Mouse (Mus musculus) cerebellum, adult (tissue): ENCODE data around the gene 1110032F04Rik.
"Not testable (repeated sequence)": the region's sequence is repeated elsewhere in the genome, so short reads cannot be mapped to it uniquely, and the experiment has no call there.

ENCODE experiments used
- ATAC-seq: cut with Nextera tagmentation; 2 replicates; pipeline ENCODE4 v1.9.2; 2017; ENCODE audit warnings: mild to moderate bottlenecking, moderate library complexity, mixed read lengths; ENCODE audit not compliant: insufficient number of reproducible peaks, low FRiP score, low TSS enrichment

The 1110032F04Rik gene

DNA sequence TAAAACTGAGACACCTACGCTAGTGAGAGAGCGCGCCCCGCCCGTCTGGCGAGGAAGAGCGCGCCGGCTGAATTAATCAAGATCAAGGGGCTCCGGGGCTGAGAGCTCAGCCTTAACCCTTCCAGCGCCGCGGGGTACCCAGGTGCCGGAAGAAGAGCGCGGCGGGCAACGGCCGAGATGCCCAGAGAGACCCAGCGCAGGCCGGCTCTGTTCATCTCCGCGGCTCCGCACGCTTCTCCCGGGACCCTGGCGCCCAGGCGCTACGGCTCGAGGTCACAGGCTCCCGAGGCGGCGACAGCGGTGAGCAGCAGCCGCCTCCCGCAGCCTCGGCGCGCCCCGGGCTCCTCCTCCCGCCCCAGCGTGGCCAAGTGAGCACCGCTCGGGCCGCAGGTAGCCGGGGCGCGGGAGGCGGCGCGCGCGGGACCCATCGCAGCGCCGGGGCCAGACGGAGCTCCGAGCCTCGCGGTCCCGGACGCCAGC lies at the start of gene 1110032F04Rik:
Gene 1110032F04Rik, plus strand, starts transcription at position 376 of the 480 bp plus-strand sequence.
- 0 out of 2 replicates have a peak, but pooled peaks have one; percentile 21 for ATAC-seq

GRCm38 (mm10) chr3:68821406-68821805 lies 48.0 kb upstream of the 1110032F04Rik start:
- ATAC-seq: no peak

DNA sequence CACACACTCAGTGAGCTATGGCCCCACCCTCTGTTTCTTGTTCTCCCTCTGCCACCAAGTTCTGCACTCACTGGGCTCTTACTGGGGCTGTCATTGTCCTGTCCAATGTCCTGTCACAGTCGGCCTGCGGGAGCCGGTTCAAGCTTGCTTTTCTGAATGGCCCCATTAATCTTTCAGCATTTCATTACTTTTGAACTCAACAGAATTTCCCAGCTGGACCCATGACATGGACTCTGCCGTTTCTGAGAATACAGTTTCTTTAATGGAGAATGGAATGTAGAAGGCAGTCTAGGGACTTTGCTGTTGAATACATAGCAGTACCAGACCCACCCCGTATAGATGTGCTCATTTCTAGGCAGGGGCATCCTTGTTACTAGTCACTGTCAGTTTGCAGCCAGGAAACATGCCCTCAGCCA lies 47.5 kb upstream of the 1110032F04Rik start:
- ATAC-seq: no peak

DNA sequence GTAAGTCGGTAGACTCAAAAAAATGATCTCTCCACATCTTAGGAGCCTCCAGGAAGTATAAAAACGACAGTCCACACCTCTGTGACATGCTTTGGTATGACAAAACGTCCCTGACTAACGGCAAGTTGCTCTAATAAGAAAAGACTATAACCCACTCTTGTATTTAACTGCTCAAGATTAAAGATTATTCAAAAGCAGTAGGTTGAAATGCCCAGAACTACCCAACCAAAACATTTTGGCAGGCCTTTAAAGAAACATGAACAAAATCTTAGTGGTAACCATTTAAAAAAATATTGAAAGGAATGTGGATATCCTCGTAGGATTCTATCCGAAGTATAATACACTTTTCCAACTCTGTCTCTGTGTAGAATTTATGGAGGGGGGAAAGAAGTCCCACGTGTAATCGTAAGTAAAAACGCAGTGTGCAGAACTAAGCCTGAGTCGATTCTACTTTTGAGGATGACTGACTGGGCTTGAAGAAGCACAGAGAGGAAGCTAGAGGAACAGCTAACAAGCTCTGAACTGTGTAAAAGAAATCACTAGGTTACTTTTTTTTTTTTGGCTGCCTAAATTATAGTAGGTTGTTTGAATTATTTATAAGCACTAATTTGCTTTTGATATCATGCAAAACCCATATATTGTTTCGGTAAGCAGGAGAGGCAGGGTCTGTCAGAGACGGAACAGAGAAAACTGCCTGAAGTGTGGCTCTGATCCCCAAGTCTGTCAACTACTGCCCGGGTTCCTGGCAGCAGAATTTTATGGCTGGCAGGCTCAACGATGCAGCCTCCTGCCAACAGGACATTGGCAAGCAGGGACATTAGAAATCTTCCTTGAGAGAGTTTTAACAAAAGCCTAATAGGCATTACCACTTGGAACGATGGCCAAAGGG lies 45.3 kb upstream of the 1110032F04Rik start:
- 0 out of 2 replicates have a peak, but pooled peaks have one; percentile 57 for ATAC-seq

DNA sequence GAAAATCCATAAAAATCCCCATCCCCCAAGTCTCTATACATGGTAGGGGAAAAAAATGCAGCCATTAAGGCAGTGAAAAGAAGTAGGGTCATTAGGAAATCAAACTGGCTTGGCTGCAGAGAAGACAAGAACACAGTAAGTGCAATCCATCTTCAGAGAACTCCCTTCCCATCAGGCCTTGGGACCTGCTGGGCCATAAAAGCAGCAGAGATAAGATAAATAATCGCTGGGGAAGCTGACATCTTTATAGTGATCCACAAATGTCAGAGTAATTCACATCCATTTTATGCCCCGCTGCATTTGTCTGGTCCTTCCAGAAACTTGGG lies 44.7 kb upstream of the 1110032F04Rik start:
- no peak for ATAC-seq

GRCm38 (mm10) chr3:68825151-68825550 lies 44.2 kb upstream of the 1110032F04Rik start:
- 0 out of 2 replicates have a peak, but pooled peaks have one; percentile 28 for ATAC-seq

GRCm38 (mm10) chr3:68827671-68828070 lies 41.7 kb upstream of the 1110032F04Rik start:
- ATAC-seq: no peak

DNA sequence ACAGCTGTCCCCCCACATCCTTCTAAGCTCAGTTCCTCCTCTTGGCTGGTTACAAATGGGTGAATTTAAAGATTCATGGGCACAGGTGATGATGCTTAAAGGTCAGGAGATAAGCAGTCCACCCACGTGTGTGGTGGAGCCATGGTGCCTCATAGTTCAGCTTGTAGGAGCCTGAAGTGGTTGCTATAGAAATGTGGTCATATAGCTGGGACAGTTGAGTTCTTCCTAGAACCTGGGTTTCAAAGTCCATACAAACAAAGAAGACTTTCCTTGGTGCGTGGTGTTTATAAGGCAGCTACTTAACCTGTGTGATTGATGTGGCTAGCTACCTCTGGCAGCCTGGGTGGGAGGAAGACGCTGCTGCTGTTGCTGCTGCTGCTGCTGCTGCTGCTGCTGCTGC lies 39.4 kb upstream of the 1110032F04Rik start:
- ATAC-seq: no peak

GRCm38 (mm10) chr3:68836857-68837499 lies 32.4 kb upstream of the 1110032F04Rik start:
- no peak for ATAC-seq

GRCm38 (mm10) chr3:68840206-68840605 lies 29.2 kb upstream of the 1110032F04Rik start:
- no peak for ATAC-seq

DNA sequence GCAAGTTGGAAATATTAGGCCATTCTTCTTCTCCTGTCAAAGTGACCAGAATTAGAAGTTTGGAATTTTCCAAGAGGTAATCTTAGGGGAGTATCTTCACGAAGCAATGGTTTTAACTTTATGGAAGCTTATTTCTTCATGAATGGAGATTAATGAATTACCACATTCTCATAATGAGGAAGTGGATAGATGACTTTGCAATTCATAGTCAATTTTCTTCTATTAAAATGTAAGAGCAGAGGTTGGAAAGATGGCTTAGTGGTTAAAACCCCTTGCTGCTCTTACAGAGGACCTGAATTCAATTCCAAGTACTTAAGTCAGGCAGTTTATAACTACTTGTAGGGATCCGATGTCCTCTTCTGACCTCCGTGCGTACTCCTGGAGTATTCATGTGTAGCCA lies 25.4 kb upstream of the 1110032F04Rik start:
- ATAC-seq: no peak

- ATAC-seq: no peak
Measured at GRCm38 (mm10) chr3:68848323-68848722, 21.1 kb upstream of the 1110032F04Rik start.

- no peak for ATAC-seq
Measured at GRCm38 (mm10) chr3:68852414-68852813, 17.0 kb upstream of the 1110032F04Rik start.

DNA sequence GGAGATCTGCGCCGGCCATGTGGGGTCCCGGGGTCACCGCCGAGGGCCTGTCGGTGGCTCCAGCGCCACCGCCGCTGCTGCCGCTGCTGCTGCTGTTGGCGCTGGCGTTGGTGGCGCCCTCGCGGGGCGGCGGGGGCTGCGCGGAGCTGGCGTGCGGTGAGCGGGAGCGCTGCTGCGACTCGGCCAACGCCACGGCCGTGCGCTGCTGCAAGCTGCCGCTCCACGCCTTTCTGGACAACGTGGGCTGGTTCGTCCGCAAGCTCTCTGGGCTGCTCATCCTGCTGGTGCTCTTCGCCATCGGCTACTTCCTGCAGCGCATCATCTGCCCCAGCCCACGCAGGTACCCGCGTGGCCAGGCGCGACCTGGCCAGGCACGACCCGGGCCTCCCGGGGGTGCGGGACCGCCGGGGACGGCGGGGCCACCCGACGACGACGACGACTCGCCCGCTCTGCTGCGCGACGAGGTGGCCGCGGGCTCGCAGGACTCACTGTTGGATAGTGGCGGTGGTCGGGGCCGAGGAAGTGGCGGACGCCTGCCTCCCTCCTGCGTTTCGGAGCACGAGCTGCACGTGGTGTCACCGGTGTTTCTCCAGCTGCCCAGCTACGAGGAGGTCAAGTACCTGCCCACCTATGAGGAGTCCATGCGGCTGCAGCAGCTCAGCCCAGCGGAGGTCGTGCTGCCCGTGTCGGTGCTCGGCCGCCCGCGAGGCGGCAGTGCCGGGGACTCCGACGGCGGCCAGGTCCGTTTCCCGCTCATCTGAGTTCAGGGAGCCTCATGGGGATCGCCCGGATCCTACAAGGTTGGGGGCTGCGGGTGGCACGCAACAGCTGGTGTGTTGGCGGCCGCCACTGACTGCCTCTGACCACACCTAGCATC lies 543 bp downstream of the 1110032F04Rik start:
- peak; percentile 41 for ATAC-seq

DNA sequence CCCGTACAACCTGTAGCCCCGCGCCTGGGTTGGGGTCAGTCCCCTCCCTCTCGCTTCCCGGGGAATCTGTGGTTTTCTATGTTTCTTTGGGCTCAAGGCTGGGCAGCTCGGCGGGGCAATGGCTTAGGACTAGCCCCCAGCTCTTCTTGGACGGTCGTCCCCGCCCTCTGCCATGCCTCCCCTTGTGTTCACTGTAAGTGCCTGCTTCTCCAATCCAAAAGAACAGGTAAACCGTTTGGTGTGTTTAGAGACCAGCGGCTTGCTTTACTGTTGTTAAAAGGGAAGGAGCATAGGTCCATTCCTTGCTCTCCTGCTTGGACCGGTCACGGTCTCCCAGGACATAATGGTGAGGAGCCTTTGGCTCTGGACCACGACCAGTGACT lies 1.2 kb downstream of the 1110032F04Rik start:
- 0 out of 2 replicates have a peak, but pooled peaks have one; percentile 8 for ATAC-seq

- ATAC-seq: no peak
Measured at GRCm38 (mm10) chr3:68874079-68874478, 4.7 kb downstream of the 1110032F04Rik start.

DNA sequence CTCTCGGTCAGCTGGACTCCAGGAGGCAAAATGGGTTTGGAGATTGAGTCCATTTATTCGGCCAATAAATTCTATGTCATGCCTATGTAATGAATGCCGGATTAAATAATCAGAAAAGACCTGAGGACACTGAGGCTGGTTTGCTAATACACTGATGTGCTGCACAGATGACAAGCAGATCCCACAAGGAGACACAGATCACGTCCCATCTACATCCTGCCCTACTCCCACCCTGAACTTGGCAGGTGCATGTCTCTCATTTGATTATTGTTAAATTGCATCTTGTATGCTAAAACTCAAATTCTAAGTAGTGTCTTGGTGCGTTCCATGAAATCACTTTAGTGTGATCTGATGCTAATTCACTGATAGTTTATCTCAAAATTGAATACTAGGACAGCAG lies 17.5 kb downstream of the 1110032F04Rik start:
- ATAC-seq: no peak

- ATAC-seq: no peak
Measured at GRCm38 (mm10) chr3:68895426-68895825, 26.0 kb downstream of the 1110032F04Rik start.

- no peak for ATAC-seq
Measured at GRCm38 (mm10) chr3:68897154-68897553, 27.8 kb downstream of the 1110032F04Rik start.

DNA sequence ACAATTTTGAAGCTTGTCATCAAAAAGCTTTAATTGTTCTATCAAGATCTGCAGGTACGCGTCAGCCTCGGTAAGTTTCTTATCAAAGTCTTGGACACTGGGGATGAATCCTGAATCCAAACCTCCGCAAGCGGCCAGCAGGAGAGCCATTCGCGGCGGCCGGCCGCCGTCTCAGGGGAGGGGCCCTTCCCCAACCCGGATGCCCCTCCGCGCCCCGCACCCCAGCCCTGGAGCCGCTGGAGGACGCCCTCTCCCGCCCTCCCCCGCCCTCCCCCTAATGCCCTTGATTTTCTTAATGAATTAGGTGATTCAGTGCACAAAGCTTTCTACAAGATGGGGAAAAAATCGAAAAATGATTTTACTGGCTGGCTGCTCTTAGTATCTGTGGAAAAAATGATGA lies 33.2 kb downstream of the 1110032F04Rik start:
- not testable (repeated sequence) for ATAC-seq
